9 mouse cellular contexts compared by ENCODE assay signal in genomic region chr2:65695061-65695460, GRCm38 (mm10).
"Had no signal": no experiment of that assay in that cellular context is flagged by ENCODE, and none has a peak within 500 bp of the region (broad histone marks: within the 10 kb centered on the region; RNA-seq: fewer than 3 reads in every experiment).

No protein-coding gene starts in this region.

- DNase-seq: kidney, postnatal 25 days; lung, adult 2 months; lung, postnatal 36 days; midbrain, embryonic 14.5 days; right cerebral cortex, adult 18-20 months; right cerebral cortex, postnatal 25 days; thymus, adult 18-20 months; thymus, postnatal 36 days had no signal

- ATAC-seq: lung, postnatal 0 days had no signal
